ENCODE assay signal across 9 mouse cellular contexts in genomic region chr12:56695358-56696173, GRCm38 (mm10). TPM values are rescaled to one million over a fixed set of nuclear protein-coding genes. Genes with fewer than 3 reads are reported as not detected.
DNase-seq lines count a peak whose midpoint lies in the region; ATAC-seq and TF ChIP-seq lines count a peak whose summit lies in the region.
"Had no signal": no experiment of that assay in that cellular context is flagged by ENCODE, and none has a peak within 500 bp of the region (broad histone marks: within the 10 kb centered on the region; RNA-seq: fewer than 3 reads in every experiment).

No protein-coding gene starts in this region.

- DNase-seq in left cerebral cortex, postnatal 4 days: peak; percentile 71
- DNase-seq in left cerebral cortex, postnatal 14 days (ENCODE audit: low spot score in 2 of 2): no peak
- DNase-seq in embryonic facial prominence, embryonic 10.5 days (ENCODE audit: low spot score): peak; percentile 92
- peak; percentile 63 to 78 for DNase-seq in heart, adult 18-20 months
- DNase-seq in liver, postnatal 0 days: peak; percentile 76
- DNase-seq in ovary, postnatal 14 days (ENCODE audit: low spot score): peak; percentile 57
- DNase-seq in cerebellum, adult 18-20 months: no peak

- peaks cover 100% of the 10 kb centered on the region for H3K27me3 ChIP-seq in embryonic facial prominence, embryonic 10.5 days (replicated peaks; ENCODE audit: low read depth, poor library complexity, severe bottlenecking)
- peaks cover 96% of the 10 kb centered on the region for H3K27me3 ChIP-seq in intestine, postnatal 0 days (replicated peaks; ENCODE audit: control insufficient read depth, insufficient read depth, low read length)
- H3K27me3 ChIP-seq in liver, postnatal 0 days (ENCODE audit: insufficient read depth, low read length): peaks cover 98% of the 10 kb centered on the region

- no peak overlapping the region for H3K9ac ChIP-seq in intestine, postnatal 0 days (ENCODE audit: low read depth, low read length)
- H3K9ac ChIP-seq in liver, postnatal 0 days (replicated peaks): no peak overlapping the region

- peak overlapping the region; percentile 75 for H3K27ac ChIP-seq in embryonic facial prominence, embryonic 10.5 days (replicated peaks)
- H3K27ac ChIP-seq in intestine, postnatal 0 days (ENCODE audit: low read depth, low read length): no peak overlapping the region
- no peak overlapping the region for H3K27ac ChIP-seq in liver, postnatal 0 days (ENCODE audit: low read depth)

- no peaks in the 10 kb centered on the region for H3K9me3 ChIP-seq in embryonic facial prominence, embryonic 10.5 days
- no peaks in the 10 kb centered on the region for H3K9me3 ChIP-seq in intestine, postnatal 0 days (ENCODE audit: control insufficient read depth)
- no peaks in the 10 kb centered on the region for H3K9me3 ChIP-seq in liver, postnatal 0 days (ENCODE audit: low read length)

- peaks cover 72% of the 10 kb centered on the region for H3K4me1 ChIP-seq in embryonic facial prominence, embryonic 10.5 days
- H3K4me1 ChIP-seq in intestine, postnatal 0 days (replicated peaks; ENCODE audit: control insufficient read depth, insufficient read depth, low read length): no peaks in the 10 kb centered on the region; the same call in 1 of the 2 replicates
- peaks cover 22% of the 10 kb centered on the region for H3K4me1 ChIP-seq in liver, postnatal 0 days (ENCODE audit: insufficient read depth)

- H3K4me3 ChIP-seq in embryonic facial prominence, embryonic 10.5 days: peak overlapping the region; percentile 61
- H3K4me3 ChIP-seq in intestine, postnatal 0 days (ENCODE audit: low read depth, low read length): peak overlapping the region; percentile 27
- H3K4me3 ChIP-seq in liver, postnatal 0 days (ENCODE audit: low read depth, low read length): peak overlapping the region; percentile 34

- intact Hi-C loops in left cerebral cortex, postnatal 4 days (cut with DNase I): loop anchor here (5.0 kb wide), 1 partner anchor 842 kb away; no protein-coding TSS in a partner anchor
- intact Hi-C loops in left cerebral cortex, postnatal 14 days (cut with DNase I): loop anchor here (5.0 kb wide), 2 partner anchors 238 to 847 kb away; no protein-coding TSS in a partner anchor

- H3K36me3 ChIP-seq in embryonic facial prominence, embryonic 10.5 days (replicated peaks): no peaks in the 10 kb centered on the region
- no peaks in the 10 kb centered on the region for H3K36me3 ChIP-seq in intestine, postnatal 0 days (ENCODE audit: control insufficient read depth, insufficient read depth)
- no peaks in the 10 kb centered on the region for H3K36me3 ChIP-seq in liver, postnatal 0 days (replicated peaks; ENCODE audit: insufficient read depth, low read length)

- peak overlapping the region; percentile 52 for H3K4me2 ChIP-seq in intestine, postnatal 0 days (replicated peaks; ENCODE audit: low read depth)
- H3K4me2 ChIP-seq in liver, postnatal 0 days (ENCODE audit: low read depth, low read length): peak overlapping the region; percentile 71

- peak; percentile 88 for ATAC-seq in intestine, postnatal 0 days
- peak; percentile 93 for ATAC-seq in liver, postnatal 0 days

- under 1% methylated on average over 41 of the region's 41 CpGs for WGBS in embryonic facial prominence, embryonic 10.5 days
- WGBS in intestine, postnatal 0 days: under 1% methylated on average over 41 of the region's 41 CpGs
- under 1% methylated on average over 39 of the region's 41 CpGs for WGBS in liver, postnatal 0 days (ENCODE audit: insufficient replicate concordance)

- TF ChIP-seq CTCF in intestine, postnatal 0 days (IDR thresholded peaks at IDR 0.05; ENCODE audit: low read depth): no peak
- TF ChIP-seq CTCF in liver, postnatal 0 days (IDR thresholded peaks at IDR 0.05; ENCODE audit: low read depth): no peak

- no peak for TF ChIP-seq EP300 in liver, postnatal 0 days (IDR thresholded peaks at IDR 0.05; ENCODE audit: low read depth)

RNA-seq across cellular contexts. Expression of gene Pax9, which starts 4.0 kb away (rescaled TPM):
- not detected for total RNA-seq in left cerebral cortex, postnatal 4 days (2021)
- total RNA-seq in left cerebral cortex, postnatal 14 days (2021): not detected
- polyA plus RNA-seq in embryonic facial prominence, embryonic 10.5 days (2016; fragmentation: Nextera tagmentation; extraction: Ambion mirVana): 6.3 and 9.9 TPM in 2 replicates
- under 1 TPM; 0.07 to 0.64 TPM for total RNA-seq in heart, adult 18-20 months (2021)
- polyA plus RNA-seq in intestine, postnatal 0 days (2015; fragmentation: Nextera tagmentation; extraction: Ambion mirVana): not detected in 2 replicates
- polyA plus RNA-seq in liver, postnatal 0 days (2015; fragmentation: Nextera tagmentation; extraction: Ambion mirVana): 0.11 and 0.13 TPM in 2 replicates
- total RNA-seq: neutrophil, adult 5-6 weeks had no signal

Comparison
In these comparisons a context has a peak if more than half of its experiments do, and no peak if none do; other contexts are left out.
1. DNase-seq: peak in left cerebral cortex, postnatal 4 days (single experiment), embryonic facial prominence, embryonic 10.5 days (single experiment), heart, adult 18-20 months (2 of 2), liver, postnatal 0 days (single experiment) and ovary, postnatal 14 days (single experiment); none in left cerebral cortex, postnatal 14 days (0 of 2) and cerebellum, adult 18-20 months (0 of 2).
2. Peak in every context shown above with its lines, with median percentiles within 50 percentile points of each other: H3K4me3 ChIP-seq.